Mouse (Mus musculus) hindbrain, embryonic 13.5 days (tissue): ENCODE measurements around the gene Palmd. TPM values are rescaled to one million over a fixed set of nuclear protein-coding genes. Genes with fewer than 3 reads are reported as not detected.

Source experiments
- ATAC-seq: fragments of 200-750 bp; cut with Nextera tagmentation; 2 replicates; pipeline ENCODE4 v1.8.0; 2017; ENCODE audit warnings: moderate TSS enrichment; ENCODE audit not compliant: low FRiP score
- H3K27ac ChIP-seq: fragments of 300-500 bp; sonication (generic); 2 replicates; pipeline ENCODE4 v1.5.1; 2015; ENCODE audit warnings: inconsistent platforms, mild to moderate bottlenecking, moderate library complexity
- H3K27me3 ChIP-seq: fragments of 300-500 bp; sonication (generic); 2 replicates; pipeline ENCODE4 v1.6.1; 2015; ENCODE audit warnings: mild to moderate bottlenecking, inconsistent platforms
- H3K36me3 ChIP-seq: fragments of 300-500 bp; sonication (generic); 2 replicates; pipeline ENCODE4 v1.6.1; 2015; ENCODE audit warnings: mild to moderate bottlenecking, inconsistent platforms
- H3K4me1 ChIP-seq: fragments of 300-500 bp; sonication (generic); replicated peaks from 2 replicates; pipeline ENCODE4 v1.6.1; 2015; ENCODE audit warnings: inconsistent platforms
- H3K4me2 ChIP-seq: fragments of 300-500 bp; sonication (generic); 2 replicates; pipeline ENCODE4 v1.6.1; 2015; ENCODE audit warnings: inconsistent platforms, mild to moderate bottlenecking, moderate library complexity
- H3K4me3 ChIP-seq: fragments of 300-500 bp; sonication (generic); 2 replicates; pipeline ENCODE4 v1.5.1; 2015; ENCODE audit warnings: mild to moderate bottlenecking, inconsistent platforms
- H3K9ac ChIP-seq: fragments of 300-500 bp; sonication (generic); 2 replicates; pipeline ENCODE4 v1.6.1; 2015; ENCODE audit warnings: mild to moderate bottlenecking, inconsistent platforms
- H3K9me3 ChIP-seq: fragments of 300-500 bp; sonication (generic); 2 replicates; pipeline ENCODE4 v1.6.1; 2016; ENCODE audit warnings: inconsistent platforms
- WGBS: fragments of 180-500 bp; shearing (Covaris S2); methylation state at CpG from one replicate; pipeline ENCODE4 v1.1.7; 2015; 5-methylcytosine and 5-hydroxymethylcytosine counted together
- polyA plus RNA-seq: library from polyadenylated mRNA; unstranded; fragments of >200 nt; fragmentation: Nextera tagmentation; extraction: Ambion mirVana; gene quantifications from 2 replicates; pipeline ENCODE4 v1.2.1, GENCODE M21; 2015

The Palmd gene
- 7.5 and 7.8 TPM in 2 replicates for polyA plus RNA-seq

- H3K27me3 ChIP-seq = 0 out of 2 replicates have a peak, but pooled peaks cover 3% of the 10 kb centered on the region
- peak within 1 kb of the TSS; percentile 46 for H3K4me3 ChIP-seq
- peak within 1 kb of the TSS; percentile 71 for H3K9ac ChIP-seq
- no peaks in the 10 kb centered on the region for H3K9me3 ChIP-seq
- peak; percentile 91 for ATAC-seq
- H3K4me1 ChIP-seq = peaks cover 9% of the 10 kb centered on the region
- peak within 1 kb of the TSS; percentile 68 for H3K4me2 ChIP-seq
- peak within 1 kb of the TSS; percentile 79 for H3K27ac ChIP-seq
- 6% methylated on average over 17 of the region's 17 CpGs for WGBS
- H3K36me3 ChIP-seq = no peaks in the 10 kb centered on the region
Measured at GRCm38 (mm10) chr3:116968540-116968997, at the start of gene Palmd. Gene Palmd, minus strand, starts transcription at chr3:116968987.

- Histone ChIP-seq H3K9ac (no peak overlapping the region), H3K27ac (no peak overlapping the region), H3K4me3 (no peak overlapping the region), H3K27me3 (peaks cover 7% of the 10 kb centered on the region; the same call in 1 of the 2 replicates), H3K9me3 (no peaks in the 10 kb centered on the region), H3K4me1 (no peaks in the 10 kb centered on the region), H3K4me2 (no peak overlapping the region), H3K36me3 (no peaks in the 10 kb centered on the region)
- WGBS = 76% methylated on average over 6 of the region's 6 CpGs
- no peak for ATAC-seq
Measured at GRCm38 (mm10) chr3:117010182-117010581, 41.4 kb upstream of the Palmd start.

GRCm38 (mm10) chr3:117007340-117007739, 38.6 kb upstream of the Palmd start:
- no peak overlapping the region for H3K27ac ChIP-seq
- peaks cover 13% of the 10 kb centered on the region for H3K27me3 ChIP-seq
- H3K9ac ChIP-seq = no peak overlapping the region
- WGBS = 71% methylated on average over 6 of the region's 6 CpGs
- H3K4me2 ChIP-seq = no peak overlapping the region
- ATAC-seq = no peak
- peaks cover under 1% of the 10 kb centered on the region; the same call in 1 of the 2 replicates for H3K4me1 ChIP-seq
- no peaks in the 10 kb centered on the region for H3K36me3 ChIP-seq
- no peaks in the 10 kb centered on the region for H3K9me3 ChIP-seq
- H3K4me3 ChIP-seq = no peak overlapping the region

- Histone ChIP-seq H3K9ac (no peak overlapping the region), H3K4me3 (no peak overlapping the region), H3K36me3 (no peaks in the 10 kb centered on the region), H3K27me3 (peaks cover 13% of the 10 kb centered on the region), H3K4me2 (no peak overlapping the region), H3K27ac (no peak overlapping the region), H3K4me1 (peaks cover 8% of the 10 kb centered on the region), H3K9me3 (no peaks in the 10 kb centered on the region)
- ATAC-seq = no peak
- 93% methylated on average over 3 of the region's 3 CpGs for WGBS
Measured at GRCm38 (mm10) chr3:117006636-117007035, 37.8 kb upstream of the Palmd start.

- no peaks in the 10 kb centered on the region for H3K9me3 ChIP-seq
- no peak for ATAC-seq
- H3K27me3 ChIP-seq = peaks cover 24% of the 10 kb centered on the region
- H3K4me1 ChIP-seq = peaks cover 11% of the 10 kb centered on the region
- H3K36me3 ChIP-seq = no peaks in the 10 kb centered on the region
- 78% methylated on average over 6 of the region's 6 CpGs for WGBS
- H3K4me2 ChIP-seq = no peak overlapping the region
- no peak overlapping the region for H3K27ac ChIP-seq
- H3K4me3 ChIP-seq = no peak overlapping the region
- H3K9ac ChIP-seq = no peak overlapping the region
Measured at GRCm38 (mm10) chr3:117003379-117003778, 34.6 kb upstream of the Palmd start.

GRCm38 (mm10) chr3:117001686-117002485, 33.1 kb upstream of the Palmd start:
- WGBS = 23% methylated on average over 9 of the region's 9 CpGs
- ATAC-seq = peak; percentile 79

GRCm38 (mm10) chr3:116993011-116993410, 24.2 kb upstream of the Palmd start:
- peaks cover 1% of the 10 kb centered on the region for H3K27me3 ChIP-seq
- no peak for ATAC-seq
- H3K4me3 ChIP-seq = no peak overlapping the region
- WGBS = 87% methylated on average over 2 of the region's 2 CpGs
- H3K4me1 ChIP-seq = no peaks in the 10 kb centered on the region
- H3K9ac ChIP-seq = no peak overlapping the region
- H3K27ac ChIP-seq = no peak overlapping the region
- no peaks in the 10 kb centered on the region for H3K36me3 ChIP-seq
- H3K9me3 ChIP-seq = no peaks in the 10 kb centered on the region
- no peak overlapping the region for H3K4me2 ChIP-seq

More at GRCm38 (mm10) chr3:117001686-117002485, 33.1 kb upstream of the Palmd start:
- Histone ChIP-seq H3K9ac (no peak overlapping the region), H3K27ac (no peak overlapping the region), H3K4me2 (no peak overlapping the region), H3K4me3 (no peak overlapping the region), H3K9me3 (no peaks in the 10 kb centered on the region), H3K4me1 (peaks cover 11% of the 10 kb centered on the region), H3K27me3 (peaks cover 29% of the 10 kb centered on the region), H3K36me3 (no peaks in the 10 kb centered on the region)

- Histone ChIP-seq H3K4me1 (no peaks in the 10 kb centered on the region), H3K4me3 (no peak overlapping the region), H3K4me2 (no peak overlapping the region), H3K36me3 (no peaks in the 10 kb centered on the region), H3K27me3 (no peaks in the 10 kb centered on the region), H3K27ac (no peak overlapping the region), H3K9me3 (no peaks in the 10 kb centered on the region), H3K9ac (no peak overlapping the region)
- WGBS = 96% methylated on average over 2 of the region's 2 CpGs
- ATAC-seq = no peak
Measured at GRCm38 (mm10) chr3:116991180-116991579, 22.4 kb upstream of the Palmd start.

- ATAC-seq = no peak
- no peaks in the 10 kb centered on the region for H3K9me3 ChIP-seq
- no peak overlapping the region for H3K4me3 ChIP-seq
- H3K36me3 ChIP-seq = no peaks in the 10 kb centered on the region
- no peaks in the 10 kb centered on the region for H3K27me3 ChIP-seq
- WGBS = 91% methylated on average over 3 of the region's 3 CpGs
- H3K4me2 ChIP-seq = no peak overlapping the region
- no peak overlapping the region for H3K9ac ChIP-seq
- H3K27ac ChIP-seq = no peak overlapping the region
- H3K4me1 ChIP-seq = peaks cover 7% of the 10 kb centered on the region; the same call in 1 of the 2 replicates
Measured at GRCm38 (mm10) chr3:116988221-116988620, 19.4 kb upstream of the Palmd start.

GRCm38 (mm10) chr3:116986451-116986850, 17.7 kb upstream of the Palmd start:
- 64% methylated on average over 2 of the region's 2 CpGs for WGBS
- Histone ChIP-seq H3K36me3 (no peaks in the 10 kb centered on the region), H3K9me3 (no peaks in the 10 kb centered on the region), H3K27ac (no peak overlapping the region), H3K9ac (no peak overlapping the region), H3K4me3 (no peak overlapping the region), H3K4me1 (peaks cover 7% of the 10 kb centered on the region; the same call in 1 of the 2 replicates), H3K27me3 (no peaks in the 10 kb centered on the region), H3K4me2 (no peak overlapping the region)
- ATAC-seq = no peak

GRCm38 (mm10) chr3:116985741-116986140, 17.0 kb upstream of the Palmd start:
- H3K4me1 ChIP-seq = peaks cover 7% of the 10 kb centered on the region; the same call in 1 of the 2 replicates
- H3K27ac ChIP-seq = no peak overlapping the region
- no peaks in the 10 kb centered on the region for H3K9me3 ChIP-seq
- no peak for ATAC-seq
- H3K9ac ChIP-seq = no peak overlapping the region
- no peak overlapping the region for H3K4me2 ChIP-seq
- H3K4me3 ChIP-seq = no peak overlapping the region
- WGBS = 78% methylated on average over 1 of the region's 1 CpGs
- no peaks in the 10 kb centered on the region for H3K36me3 ChIP-seq
- H3K27me3 ChIP-seq = no peaks in the 10 kb centered on the region

GRCm38 (mm10) chr3:116985042-116985455, 16.3 kb upstream of the Palmd start:
- H3K27me3 ChIP-seq = no peaks in the 10 kb centered on the region
- no peaks in the 10 kb centered on the region for H3K36me3 ChIP-seq
- H3K4me2 ChIP-seq = no peak overlapping the region
- H3K9ac ChIP-seq = no peak overlapping the region
- no peaks in the 10 kb centered on the region for H3K9me3 ChIP-seq
- peaks cover 7% of the 10 kb centered on the region; the same call in 1 of the 2 replicates for H3K4me1 ChIP-seq
- H3K4me3 ChIP-seq = no peak overlapping the region
- H3K27ac ChIP-seq = no peak overlapping the region
- 28% methylated on average over 1 of the region's 1 CpGs for WGBS
- peak; percentile 63 for ATAC-seq
